Mouse (Mus musculus): ENCODE results near the gene Palm2.

DNA sequence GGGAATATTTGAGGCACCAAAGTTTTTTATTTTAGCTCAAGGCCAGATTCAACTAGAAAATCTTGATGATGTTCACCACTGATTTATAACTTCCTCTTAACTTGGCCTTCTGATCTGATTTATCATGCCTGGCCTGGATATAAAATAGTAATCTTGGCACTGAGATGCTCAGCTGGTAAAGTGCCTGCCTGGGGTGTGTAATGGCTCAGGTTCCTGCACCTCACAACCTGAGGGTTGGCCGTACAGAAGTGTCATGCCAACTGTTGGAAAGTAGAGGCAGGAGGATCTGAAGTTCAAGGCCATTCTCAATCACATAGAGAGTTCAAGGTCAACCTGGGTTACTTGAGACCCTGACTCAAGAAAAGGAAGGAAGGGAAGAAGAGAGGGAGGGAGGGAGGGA, 191.3 kb downstream of the Palm2 start:
- no peak for TF ChIP-seq CTCF (IDR thresholded peaks at IDR 0.05; ENCODE audit: low read depth)
- TF ChIP-seq EP300 (IDR thresholded peaks at IDR 0.05; ENCODE audit: low read depth): no peak

All from liver, embryonic 14.5 days (tissue).